In genomic region chr5:140705501-140706171, GRCm38 (mm10) we compare ENCODE assay signal across 9 mouse cellular contexts. TPM values are rescaled to one million over a fixed set of nuclear protein-coding genes. Genes with fewer than 3 reads are reported as not detected.
DNase-seq lines count a peak whose midpoint lies in the region; ATAC-seq lines count a peak whose summit lies in the region.
"Had no signal": no experiment of that assay in that cellular context is flagged by ENCODE, and none has a peak within 500 bp of the region (broad histone marks: within the 10 kb centered on the region; RNA-seq: fewer than 3 reads in every experiment).

No protein-coding gene starts in this region.

- peaks cover 10% of the 10 kb centered on the region for H3K27me3 ChIP-seq in erythroblast, embryonic 14.5 days (ENCODE audit: control insufficient read depth)
- no peaks in the 10 kb centered on the region for H3K27me3 ChIP-seq in heart, embryonic 14.5 days (ENCODE audit: control insufficient read depth, insufficient read depth, low read length)
- H3K27me3 ChIP-seq in limb, embryonic 13.5 days, result no peaks in the 10 kb centered on the region
- H3K27me3 ChIP-seq in neural tube, embryonic 12.5 days (replicated peaks), result no peaks in the 10 kb centered on the region
- H3K27me3 ChIP-seq: Patski had no signal

- H3K9me3 ChIP-seq in erythroblast, embryonic 14.5 days (ENCODE audit: control insufficient read depth, low read length), result peaks cover 7% of the 10 kb centered on the region
- H3K9me3 ChIP-seq in heart, embryonic 14.5 days (ENCODE audit: control insufficient read depth, low read length), result no peaks in the 10 kb centered on the region
- 0 out of 2 replicates have a peak, but pooled peaks cover 4% of the 10 kb centered on the region for H3K9me3 ChIP-seq in limb, embryonic 13.5 days
- H3K9me3 ChIP-seq in neural tube, embryonic 12.5 days, result no peaks in the 10 kb centered on the region

- 50% methylated on average over 7 of the region's 7 CpGs for WGBS in heart, embryonic 14.5 days
- 65% methylated on average over 7 of the region's 7 CpGs for WGBS in limb, embryonic 13.5 days
- 60% methylated on average over 7 of the region's 7 CpGs for WGBS in neural tube, embryonic 12.5 days

- peak overlapping the region; percentile 77 for H3K4me3 ChIP-seq in erythroblast, embryonic 14.5 days (replicated peaks)
- peak overlapping the region; percentile 65 to 69 for H3K4me3 ChIP-seq in heart, embryonic 14.5 days (ENCODE audit: control insufficient read depth in 1 of 2, insufficient read depth in 1 of 2, low read depth in 1 of 2, low read length in 2 of 2)
- peak overlapping the region; percentile 64 for H3K4me3 ChIP-seq in limb, embryonic 13.5 days
- H3K4me3 ChIP-seq in neural tube, embryonic 12.5 days, result peak overlapping the region; percentile 59

- H3K9ac ChIP-seq in heart, embryonic 14.5 days (ENCODE audit: low read length), result peak overlapping the region; percentile 90
- H3K9ac ChIP-seq in limb, embryonic 13.5 days, result peak overlapping the region; percentile 80
- peak overlapping the region; percentile 79 for H3K9ac ChIP-seq in neural tube, embryonic 12.5 days

- peaks cover 18% of the 10 kb centered on the region for H3K36me3 ChIP-seq in erythroblast, embryonic 14.5 days (ENCODE audit: control insufficient read depth)
- H3K36me3 ChIP-seq in heart, embryonic 14.5 days (ENCODE audit: control insufficient read depth, insufficient read depth, low read length), result peaks cover 30% of the 10 kb centered on the region
- H3K36me3 ChIP-seq in limb, embryonic 13.5 days, result peaks cover 35% of the 10 kb centered on the region
- peaks cover 13% of the 10 kb centered on the region for H3K36me3 ChIP-seq in neural tube, embryonic 12.5 days

- peaks cover 56% of the 10 kb centered on the region for H3K4me1 ChIP-seq in erythroblast, embryonic 14.5 days (ENCODE audit: control insufficient read depth)
- H3K4me1 ChIP-seq in heart, embryonic 14.5 days (ENCODE audit: control insufficient read depth in 2 of 2, insufficient read depth in 2 of 2, low read length in 2 of 2), result peaks cover 12 to 29% of the 10 kb centered on the region in 2 experiments
- peaks cover 31% of the 10 kb centered on the region for H3K4me1 ChIP-seq in limb, embryonic 13.5 days
- peaks cover 24% of the 10 kb centered on the region for H3K4me1 ChIP-seq in neural tube, embryonic 12.5 days

- H3K27ac ChIP-seq in heart, embryonic 14.5 days (replicated peaks in 1 of 2; ENCODE audit: control insufficient read depth in 1 of 2, insufficient read depth in 1 of 2, low read depth in 2 of 2, low read length in 2 of 2), result peak overlapping the region; percentile 78 to 81
- H3K27ac ChIP-seq in limb, embryonic 13.5 days, result no peak overlapping the region; the same call in 1 of the 2 replicates
- no peak overlapping the region for H3K27ac ChIP-seq in neural tube, embryonic 12.5 days

- H3K4me2 ChIP-seq in heart, embryonic 14.5 days (ENCODE audit: low read length), result peak overlapping the region; percentile 89
- H3K4me2 ChIP-seq in limb, embryonic 13.5 days (replicated peaks), result peak overlapping the region; percentile 86
- peak overlapping the region; percentile 86 for H3K4me2 ChIP-seq in neural tube, embryonic 12.5 days (replicated peaks)

- peak; percentile 33 for DNase-seq in MN1 (ENCODE audit: low spot score)
- no peak for DNase-seq in spleen, adult 12 weeks (ENCODE audit: low spot score)
- no peak for DNase-seq in right cerebral cortex, postnatal 14 days

- ATAC-seq in erythroblast, adult 5-6 weeks (replicated peaks; ENCODE audit: low FRiP score, poor library complexity, severe bottlenecking), result no peak
- ATAC-seq in heart, embryonic 14.5 days (ENCODE audit: insufficient number of reproducible peaks, insufficient read depth, low FRiP score, low read depth), result no peak
- no peak for ATAC-seq in limb, embryonic 13.5 days (ENCODE audit: low FRiP score, low read depth)
- ATAC-seq in neural tube, embryonic 12.5 days (ENCODE audit: low FRiP score, low read depth), result no peak

RNA-seq across cellular contexts. Expression of gene Brat1, which starts 0.8 kb away (rescaled TPM):
- 0.31 and 0.34 TPM in 2 replicates for polyA plus RNA-seq in erythroblast, embryonic 14.5 days (2012)
- 0.96 and 2.3 TPM in 2 replicates for total RNA-seq in erythroblast, adult 5-6 weeks (2015; ENCODE audit: low replicate concordance)
- 2.2 and 2.8 TPM in 2 replicates for total RNA-seq in erythroblast, adult 5-6 weeks (2017; ENCODE audit: low replicate concordance)
- 8.9 and 9.4 TPM in 2 replicates for polyA plus RNA-seq in heart, embryonic 14.5 days (2014; fragmentation: Nextera tagmentation; extraction: Ambion mirVana)
- 23.0 and 25.7 TPM in 2 replicates for polyA plus RNA-seq in limb, embryonic 13.5 days (2015; fragmentation: Nextera tagmentation; extraction: Ambion mirVana)
- polyA plus RNA-seq in neural tube, embryonic 12.5 days (2016; fragmentation: Nextera tagmentation; extraction: Ambion mirVana), result 25.2 TPM in 2 replicates

RNA-seq across cellular contexts. Expression of gene Iqce, which starts 3.5 kb away (rescaled TPM):
- 0.06 and 0.16 TPM in 2 replicates for polyA plus RNA-seq in erythroblast, embryonic 14.5 days (2012)
- total RNA-seq in erythroblast, adult 5-6 weeks (2015; ENCODE audit: low replicate concordance), result 1.9 and 3.8 TPM in 2 replicates
- 2.9 and 3.0 TPM in 2 replicates for total RNA-seq in erythroblast, adult 5-6 weeks (2017; ENCODE audit: low replicate concordance)
- polyA plus RNA-seq in heart, embryonic 14.5 days (2014; fragmentation: Nextera tagmentation; extraction: Ambion mirVana), result 7.7 and 8.0 TPM in 2 replicates
- 25.2 and 27.1 TPM in 2 replicates for polyA plus RNA-seq in limb, embryonic 13.5 days (2015; fragmentation: Nextera tagmentation; extraction: Ambion mirVana)
- 20.6 and 29.5 TPM in 2 replicates for polyA plus RNA-seq in neural tube, embryonic 12.5 days (2016; fragmentation: Nextera tagmentation; extraction: Ambion mirVana)

RNA-seq across cellular contexts. Expression of gene Amz1, which starts 18.3 kb away (rescaled TPM):
- 0.04 TPM in 1 of 2 replicates, not detected in the other for polyA plus RNA-seq in erythroblast, embryonic 14.5 days (2012)
- total RNA-seq in erythroblast, adult 5-6 weeks (2015; ENCODE audit: low replicate concordance), result 0.38 and 6.1 TPM in 2 replicates
- total RNA-seq in erythroblast, adult 5-6 weeks (2017; ENCODE audit: low replicate concordance), result 0.28 and 1.3 TPM in 2 replicates
- 1.0 and 1.2 TPM in 2 replicates for polyA plus RNA-seq in heart, embryonic 14.5 days (2014; fragmentation: Nextera tagmentation; extraction: Ambion mirVana)
- polyA plus RNA-seq in limb, embryonic 13.5 days (2015; fragmentation: Nextera tagmentation; extraction: Ambion mirVana), result 0.95 and 1.7 TPM in 2 replicates
- polyA plus RNA-seq in neural tube, embryonic 12.5 days (2016; fragmentation: Nextera tagmentation; extraction: Ambion mirVana), result 0.91 and 1.5 TPM in 2 replicates

RNA-seq across cellular contexts. Expression of gene Ttyh3, which starts 56.8 kb away (rescaled TPM):
- polyA plus RNA-seq in erythroblast, embryonic 14.5 days (2012), result 8.6 and 8.9 TPM in 2 replicates
- 17.9 and 18.8 TPM in 2 replicates for total RNA-seq in erythroblast, adult 5-6 weeks (2015; ENCODE audit: low replicate concordance)
- 3.7 and 7.0 TPM in 2 replicates for total RNA-seq in erythroblast, adult 5-6 weeks (2017; ENCODE audit: low replicate concordance)
- 32.8 and 35.7 TPM in 2 replicates for polyA plus RNA-seq in heart, embryonic 14.5 days (2014; fragmentation: Nextera tagmentation; extraction: Ambion mirVana)
- 39.0 and 42.1 TPM in 2 replicates for polyA plus RNA-seq in limb, embryonic 13.5 days (2015; fragmentation: Nextera tagmentation; extraction: Ambion mirVana)
- 79.6 and 83.3 TPM in 2 replicates for polyA plus RNA-seq in neural tube, embryonic 12.5 days (2016; fragmentation: Nextera tagmentation; extraction: Ambion mirVana)

Comparison
In these comparisons a context has a peak if more than half of its experiments do, and no peak if none do; other contexts are left out.
1. H3K27ac ChIP-seq: peak in heart, embryonic 14.5 days (2 of 2); none in limb, embryonic 13.5 days (single experiment) and neural tube, embryonic 12.5 days (single experiment).
2. Peak in every context shown above with its lines, with median percentiles within 50 percentile points of each other: H3K4me3 ChIP-seq, H3K4me2 ChIP-seq and H3K9ac ChIP-seq.